Mouse (Mus musculus) right cerebral cortex, postnatal 10 days (tissue): Measurements from ENCODE around the gene Gm47841.
A peak's percentile ranks its signal among the peaks of the same experiment; 100 is the strongest.

Experiments
- DNase-seq, 2 experiments: peaks; one replicate each; pipeline ENCODE4 v3.0.0; 2021; ENCODE audit warnings: low spot score in 2 of 2

Gm47841 gene

DNA sequence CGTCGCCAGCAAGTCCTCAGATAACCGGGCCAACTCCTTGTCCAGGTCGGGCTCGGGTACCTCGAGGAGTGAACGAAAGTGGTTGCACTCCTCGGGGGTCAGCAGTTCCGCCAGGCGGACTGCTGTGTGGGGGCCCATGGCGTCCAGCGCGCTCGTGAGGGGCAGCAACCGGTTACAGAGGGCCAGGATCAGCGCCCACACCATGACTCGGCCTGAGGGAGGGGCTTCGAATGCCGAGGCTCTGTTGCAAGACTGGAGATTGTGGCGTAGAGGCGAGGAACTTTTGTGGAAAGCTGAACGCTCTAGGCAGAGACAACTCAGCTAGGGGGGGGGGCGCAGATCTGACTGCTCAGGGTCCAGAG is at the start of gene Gm47841:
TSS of gene Gm47841 (minus strand) at position 204 of the 362 bp plus-strand sequence.
- DNase-seq: no peak

DNA sequence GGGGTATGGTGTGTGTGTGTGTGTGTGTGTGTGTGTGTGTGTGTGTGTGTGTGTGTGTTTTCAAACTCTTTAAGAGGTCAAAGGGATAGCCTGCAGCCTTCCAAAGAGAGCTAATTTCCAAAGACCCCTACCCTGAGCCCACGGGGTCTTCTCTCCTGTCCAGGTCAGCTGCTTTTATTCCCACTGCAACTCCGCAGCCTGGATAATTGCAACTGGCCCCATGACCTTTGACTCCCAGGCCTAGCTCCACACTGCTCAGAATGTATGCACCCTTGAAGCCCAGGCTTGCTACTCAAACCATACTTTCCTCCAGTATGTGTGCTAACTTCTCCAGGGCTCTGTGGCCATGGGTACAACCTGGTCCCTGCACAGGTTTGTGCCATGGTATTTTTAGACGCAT is 48.2 kb upstream of the Gm47841 start:
- DNase-seq: no peak

DNA sequence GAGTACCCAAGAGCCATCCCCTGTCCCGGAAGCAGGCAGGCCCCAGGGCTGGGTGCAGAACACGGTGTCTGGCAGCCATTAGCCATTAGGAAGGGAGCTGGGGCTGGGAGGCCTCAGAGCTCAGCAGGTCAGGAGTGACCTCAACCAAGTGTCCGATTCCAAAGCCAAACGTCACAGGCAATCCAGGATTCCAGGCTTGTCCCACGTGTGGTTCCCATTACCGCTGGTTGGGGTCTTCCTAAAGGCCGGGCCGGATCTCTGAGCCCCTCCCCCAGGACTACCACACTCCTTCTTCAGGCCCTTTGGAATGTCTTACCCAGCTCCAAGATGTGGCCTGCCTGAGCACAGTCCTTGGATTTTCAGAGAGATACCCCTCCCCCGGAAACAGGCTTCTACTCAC is 47.8 kb upstream of the Gm47841 start:
- DNase-seq: no peak

DNA sequence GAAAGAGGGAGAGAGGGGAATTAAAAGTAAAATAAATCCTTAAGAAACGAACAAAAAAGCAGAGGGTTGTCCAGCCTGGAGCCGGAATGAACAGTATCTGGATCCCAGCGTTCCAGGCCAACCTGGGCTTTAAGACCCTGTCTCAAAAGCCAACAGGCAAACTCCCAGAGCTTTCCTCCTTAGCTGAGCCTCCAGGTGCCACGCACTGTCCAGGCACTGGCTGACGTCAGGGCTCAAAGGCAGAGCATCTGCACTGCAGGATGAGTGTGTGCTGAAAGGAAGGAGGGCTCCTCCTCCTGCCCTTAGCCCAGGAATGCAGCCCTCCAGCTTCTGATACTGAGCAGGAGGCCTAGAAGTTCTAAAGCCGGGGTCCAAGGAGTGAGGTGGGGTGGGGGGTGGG is 46.8 kb upstream of the Gm47841 start:
- no peak for DNase-seq

DNA sequence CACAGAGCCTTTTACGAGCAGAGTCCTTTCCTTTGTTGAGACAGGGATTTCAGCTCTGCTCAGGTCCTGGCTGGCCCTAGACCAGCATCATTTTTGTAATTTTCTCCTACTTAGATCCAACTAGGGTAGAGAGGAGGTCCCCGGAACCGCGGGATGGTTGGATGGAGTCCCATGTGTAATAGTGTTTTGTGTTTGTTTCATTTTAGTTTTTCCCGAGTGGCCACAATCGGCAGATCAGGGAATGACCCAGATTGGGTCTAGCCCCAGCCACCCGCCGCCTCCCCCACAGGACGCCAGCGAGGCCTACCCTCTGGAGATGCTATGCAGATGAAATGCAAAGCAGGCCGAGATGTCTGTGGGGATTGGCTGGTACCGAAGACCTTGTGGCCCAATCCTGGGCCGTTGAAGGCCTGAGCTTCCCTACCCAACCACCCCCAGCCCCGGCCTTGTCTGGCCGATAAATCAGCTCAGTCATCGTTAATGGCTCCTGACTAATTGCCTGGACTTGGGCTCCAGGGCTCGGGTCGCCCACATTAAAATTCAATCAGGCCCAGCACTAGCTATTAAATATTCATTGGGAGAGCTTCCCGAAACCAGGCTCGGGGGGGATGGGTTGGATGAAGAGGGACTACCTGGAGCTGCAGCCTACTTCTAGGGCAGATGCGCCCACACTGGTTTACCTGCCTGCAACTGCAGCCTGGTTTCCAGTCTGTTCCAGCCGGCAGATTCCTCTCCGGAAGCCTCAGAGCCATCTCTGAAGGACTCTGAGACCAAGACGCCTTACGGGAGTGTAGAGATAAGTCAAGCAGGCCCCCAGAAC is 45.8 kb upstream of the Gm47841 start:
- DNase-seq: peak; percentile 60 to 64

DNA sequence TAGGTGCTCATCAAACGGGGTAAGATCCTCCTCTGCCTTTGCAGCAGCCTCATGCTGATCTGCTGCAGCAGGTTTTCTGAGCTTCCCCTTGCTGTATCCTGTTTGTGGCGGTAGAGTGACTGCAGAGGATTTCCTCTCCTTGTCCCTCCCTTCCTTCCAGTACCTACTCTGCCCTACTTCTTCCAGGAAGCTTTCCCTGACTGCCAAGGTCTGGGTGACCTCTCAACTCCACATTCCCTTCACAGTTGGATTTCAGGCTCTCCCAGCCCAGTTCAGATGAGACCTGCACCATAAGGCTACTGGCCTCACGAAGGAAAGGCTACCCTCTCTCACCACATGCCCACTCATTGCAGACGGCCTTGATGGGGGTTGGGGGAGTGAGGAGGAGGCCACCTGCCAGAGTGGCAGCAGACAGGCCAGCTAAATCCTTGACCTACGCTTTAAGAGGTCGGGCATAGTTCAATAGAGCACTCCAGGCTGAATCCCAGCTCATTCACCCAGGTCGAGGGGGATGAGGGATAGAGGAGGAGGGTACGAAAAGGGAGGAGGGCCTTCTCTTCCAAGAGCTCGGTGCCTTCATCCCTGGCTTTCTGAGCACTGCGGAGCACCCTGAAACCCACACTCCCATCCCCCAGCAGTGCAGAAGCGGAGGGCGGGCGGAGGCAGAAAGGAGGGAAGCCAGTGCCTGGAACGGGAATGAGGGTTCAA is 45.1 kb upstream of the Gm47841 start:
- peak in 1 of 2 experiments; percentile 38 for DNase-seq

DNA sequence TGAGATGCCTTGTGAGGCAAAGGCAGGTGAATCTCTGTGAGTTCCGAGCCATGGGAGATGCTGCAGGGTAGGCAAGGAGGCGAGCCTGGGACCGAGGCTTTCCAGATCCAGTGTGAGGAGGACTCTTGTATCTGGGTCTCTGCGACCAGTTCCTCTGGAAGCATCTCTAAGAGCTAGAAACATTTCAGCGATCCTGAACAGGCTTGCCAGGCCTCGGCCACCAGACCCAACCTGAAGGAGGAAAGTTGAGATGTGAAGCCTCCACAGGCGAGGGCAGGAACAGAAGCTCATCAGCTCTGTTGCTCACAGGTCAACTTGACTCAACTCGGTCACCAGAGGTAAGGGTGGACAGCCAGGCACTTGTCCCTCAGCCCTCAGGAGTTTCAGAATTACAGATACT is 44.4 kb upstream of the Gm47841 start:
- no peak for DNase-seq

DNA sequence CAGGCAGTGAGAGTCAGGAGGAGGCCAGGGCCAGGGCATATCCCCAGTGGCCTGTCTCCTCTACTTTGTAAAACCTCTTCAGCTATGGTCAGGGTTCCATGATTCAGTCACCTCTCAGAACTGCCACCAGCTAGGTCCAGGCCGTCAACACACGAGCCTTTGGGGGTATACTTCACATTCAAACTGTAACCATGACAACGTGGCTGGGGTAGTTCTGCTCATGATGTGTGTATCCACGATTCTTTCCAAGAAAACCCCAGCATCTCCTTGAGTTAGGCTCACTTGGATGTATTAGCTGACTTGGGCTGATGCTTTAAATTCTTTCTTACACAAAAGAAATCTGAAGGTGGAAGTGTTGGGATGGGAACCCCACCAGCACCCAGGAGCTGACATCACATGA is 41.1 kb upstream of the Gm47841 start:
- peak in 1 of 2 experiments; percentile 59 for DNase-seq

DNA sequence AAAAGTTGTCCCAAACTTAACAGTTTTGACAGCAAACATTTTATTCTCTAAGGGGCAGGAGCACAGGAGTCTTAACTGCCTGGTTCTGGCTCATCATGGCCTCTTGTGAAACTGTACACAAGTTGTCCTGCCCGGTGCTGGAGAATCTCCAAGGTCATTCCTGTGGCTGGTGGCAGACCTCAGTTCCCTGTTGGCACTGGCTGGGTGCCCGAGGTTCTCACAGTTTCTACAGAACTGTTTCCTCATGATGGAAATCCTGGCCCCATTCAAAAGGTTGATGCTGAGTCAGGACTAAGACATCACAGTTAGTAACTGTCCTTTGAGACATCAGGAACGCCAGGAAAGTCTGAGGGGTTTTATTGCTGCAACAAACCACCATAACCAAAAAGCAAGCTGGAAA is 39.8 kb upstream of the Gm47841 start:
- peak in 1 of 2 experiments; percentile 54 for DNase-seq

DNA sequence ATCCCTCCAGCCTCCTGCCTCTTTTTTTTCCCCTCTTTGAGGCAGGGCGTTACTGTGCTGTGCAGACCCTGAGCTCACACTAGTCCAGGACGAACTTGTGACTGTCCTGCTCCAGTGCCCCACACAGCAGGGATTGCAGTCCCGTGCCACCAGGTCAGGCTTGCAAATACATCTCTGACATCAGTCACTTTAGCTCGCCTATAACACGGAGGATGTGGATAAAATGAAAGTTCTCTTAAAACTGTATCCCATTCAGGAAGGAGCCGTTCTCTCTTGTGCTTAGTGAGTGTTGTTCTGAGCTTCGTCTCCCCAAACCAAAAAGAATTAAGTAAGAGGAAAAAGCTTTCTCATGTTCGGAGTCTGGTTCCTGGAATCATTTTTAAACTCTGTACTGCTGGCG is 39.3 kb upstream of the Gm47841 start:
- no peak for DNase-seq

DNA sequence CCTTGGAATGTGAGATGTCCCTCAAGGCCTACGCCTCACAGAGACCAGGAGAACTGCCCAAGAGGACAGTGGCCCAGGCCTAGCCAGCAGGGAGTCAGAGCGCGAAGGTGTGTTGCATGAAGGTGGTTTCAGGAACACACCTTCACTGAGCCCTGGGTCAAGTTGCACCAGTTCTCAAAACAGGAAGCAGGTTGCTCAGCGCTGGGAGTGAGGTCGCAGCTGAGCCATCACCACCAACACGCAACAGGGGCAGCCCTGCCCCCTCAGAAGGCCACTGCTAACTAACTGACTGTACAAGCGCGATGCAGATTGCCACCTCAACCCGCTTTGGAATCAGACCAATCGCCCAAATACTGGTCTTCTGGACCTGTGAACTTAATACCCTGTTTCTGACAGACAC is 37.3 kb upstream of the Gm47841 start:
- DNase-seq: no peak

DNA sequence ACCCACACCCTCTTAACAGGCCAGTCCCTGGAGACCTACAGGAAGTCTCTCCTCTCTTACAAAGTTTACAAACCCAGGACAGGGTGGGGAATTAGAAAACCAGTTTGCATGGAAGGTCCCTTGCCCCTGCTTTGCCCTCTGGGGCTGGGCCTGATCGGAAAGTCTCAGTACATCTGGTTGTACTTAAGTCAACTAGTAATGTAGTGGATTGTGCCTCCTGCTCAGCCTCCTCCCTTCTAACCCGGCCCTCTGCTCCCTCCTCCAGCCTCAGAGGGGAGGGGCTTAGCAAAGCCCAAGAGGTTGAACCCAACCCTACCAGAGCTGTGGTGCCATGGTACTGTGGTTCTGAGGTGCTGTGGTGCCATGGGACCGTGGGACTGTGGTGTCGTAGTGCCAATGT is 35.0 kb upstream of the Gm47841 start:
- no peak for DNase-seq

DNA sequence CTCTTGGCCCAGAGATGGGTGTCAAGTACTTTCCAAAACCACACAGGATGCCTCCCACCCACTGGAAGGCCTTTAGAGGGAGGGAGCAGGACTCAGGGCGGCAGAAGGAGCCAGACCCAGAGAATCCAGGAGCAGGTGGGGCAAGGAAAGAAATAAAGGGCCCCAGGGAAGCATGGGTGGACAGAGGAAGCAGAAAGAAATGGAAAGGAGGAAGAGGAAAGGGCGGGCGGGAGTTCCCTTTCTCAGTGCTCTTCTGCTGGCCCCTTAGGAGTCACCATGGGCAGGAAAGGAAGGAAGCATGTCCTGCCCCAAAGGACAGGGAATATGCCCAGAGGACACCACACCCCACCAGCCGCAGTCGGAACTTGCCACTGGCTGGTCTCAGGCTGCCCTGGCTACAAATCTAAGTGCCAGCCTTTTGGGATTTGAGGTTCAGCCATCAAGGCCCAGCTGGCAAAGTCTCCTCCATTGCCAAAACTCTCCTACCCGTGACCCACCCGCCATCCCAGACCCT is 33.9 kb upstream of the Gm47841 start:
- DNase-seq: no peak

DNA sequence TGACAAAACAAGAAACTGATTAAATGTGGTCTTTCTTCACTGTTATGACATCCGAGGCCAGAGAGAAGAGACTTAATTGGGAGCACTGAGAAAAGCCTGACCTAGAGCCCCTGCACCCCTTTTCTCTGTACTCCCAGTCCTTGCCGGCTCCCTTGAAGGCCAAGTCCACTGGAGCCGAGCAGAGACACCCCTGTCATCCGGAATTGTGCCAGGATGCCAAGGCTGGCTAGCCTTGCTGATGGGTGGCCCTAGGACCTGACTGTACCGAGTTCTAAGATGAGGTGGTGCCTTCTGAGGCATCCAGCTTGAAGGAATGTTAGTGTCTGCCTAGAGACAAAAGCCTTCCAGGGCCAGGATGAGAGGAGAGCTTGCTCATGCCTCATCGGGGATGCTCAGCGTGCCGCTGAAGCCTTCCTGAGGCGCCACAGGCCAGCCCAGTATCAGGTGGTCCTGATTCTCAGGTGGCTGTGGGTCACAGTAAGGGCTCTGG is 32.9 kb upstream of the Gm47841 start:
- DNase-seq: no peak

DNA sequence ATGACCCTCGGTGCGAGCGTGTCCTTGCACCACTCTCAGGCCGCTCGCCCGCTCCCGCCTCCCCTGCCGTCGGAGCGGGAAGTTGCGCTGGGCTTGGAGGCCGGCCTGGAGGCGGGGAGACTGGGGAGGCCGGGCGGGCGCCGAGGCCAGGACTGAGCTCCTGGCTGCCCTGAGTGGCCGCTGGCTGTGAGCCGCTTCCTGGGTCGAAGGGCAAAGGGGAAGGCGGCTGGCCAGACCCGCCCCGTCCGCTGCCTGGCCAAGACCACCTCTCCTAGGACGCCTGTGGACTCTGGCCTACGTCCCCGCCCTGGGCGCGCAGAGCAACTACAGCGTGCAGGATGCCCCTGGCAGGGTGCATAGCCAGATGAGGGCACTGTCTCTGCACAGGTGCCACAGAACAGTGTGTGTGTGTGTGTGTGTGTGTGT is 31.5 kb upstream of the Gm47841 start:
- peak; percentile 75 to 76 for DNase-seq

DNA sequence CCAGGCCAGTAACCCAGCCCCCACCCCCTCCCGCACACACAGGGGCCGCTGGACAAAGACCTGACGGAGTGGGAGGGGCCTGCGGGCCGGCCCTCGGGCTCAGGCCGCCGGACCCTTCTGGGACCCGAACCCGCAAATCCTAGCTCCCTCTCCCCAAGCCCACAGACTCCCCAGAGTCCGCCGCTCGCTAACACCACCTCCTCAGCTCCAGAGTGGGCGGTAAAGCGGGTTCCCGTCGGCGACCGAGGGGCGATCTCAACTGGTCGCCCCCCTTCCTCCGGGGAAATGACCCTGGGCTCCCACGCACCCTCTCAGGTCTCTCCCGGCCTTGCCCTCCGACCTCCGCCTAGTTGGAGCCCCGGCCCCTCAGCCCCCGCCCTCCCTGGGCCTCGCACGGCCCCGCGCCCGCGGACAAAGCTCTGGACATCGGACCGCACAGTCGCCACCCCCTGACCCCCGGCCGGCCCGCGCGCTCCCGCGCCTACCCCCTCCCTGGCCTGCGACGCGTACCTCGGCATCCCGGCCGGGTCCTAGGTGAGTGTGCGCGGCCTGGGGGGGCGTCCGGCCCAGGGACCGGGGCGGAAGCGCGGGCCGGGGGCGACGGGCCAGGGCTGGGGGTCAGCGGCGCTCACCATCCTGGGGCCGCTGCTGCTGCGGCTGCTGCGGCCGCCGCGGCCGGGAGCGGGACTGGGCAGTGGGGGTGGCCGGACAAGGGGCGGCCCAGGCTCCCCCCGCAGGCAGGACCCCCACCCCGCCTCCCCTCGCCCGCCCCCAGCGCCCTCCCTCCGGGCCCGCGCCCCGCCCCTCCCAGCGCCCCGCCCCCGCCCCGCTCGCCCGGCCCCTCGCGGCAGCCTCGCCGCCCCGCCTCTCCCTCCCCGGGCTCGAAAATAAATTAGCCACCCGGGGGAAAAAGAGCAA is 30.9 kb upstream of the Gm47841 start, which contains the start of gene Fignl2:
TSS of gene Fignl2 (minus strand) at position 755 of the 918 bp plus-strand sequence.
- no peak for DNase-seq

DNA sequence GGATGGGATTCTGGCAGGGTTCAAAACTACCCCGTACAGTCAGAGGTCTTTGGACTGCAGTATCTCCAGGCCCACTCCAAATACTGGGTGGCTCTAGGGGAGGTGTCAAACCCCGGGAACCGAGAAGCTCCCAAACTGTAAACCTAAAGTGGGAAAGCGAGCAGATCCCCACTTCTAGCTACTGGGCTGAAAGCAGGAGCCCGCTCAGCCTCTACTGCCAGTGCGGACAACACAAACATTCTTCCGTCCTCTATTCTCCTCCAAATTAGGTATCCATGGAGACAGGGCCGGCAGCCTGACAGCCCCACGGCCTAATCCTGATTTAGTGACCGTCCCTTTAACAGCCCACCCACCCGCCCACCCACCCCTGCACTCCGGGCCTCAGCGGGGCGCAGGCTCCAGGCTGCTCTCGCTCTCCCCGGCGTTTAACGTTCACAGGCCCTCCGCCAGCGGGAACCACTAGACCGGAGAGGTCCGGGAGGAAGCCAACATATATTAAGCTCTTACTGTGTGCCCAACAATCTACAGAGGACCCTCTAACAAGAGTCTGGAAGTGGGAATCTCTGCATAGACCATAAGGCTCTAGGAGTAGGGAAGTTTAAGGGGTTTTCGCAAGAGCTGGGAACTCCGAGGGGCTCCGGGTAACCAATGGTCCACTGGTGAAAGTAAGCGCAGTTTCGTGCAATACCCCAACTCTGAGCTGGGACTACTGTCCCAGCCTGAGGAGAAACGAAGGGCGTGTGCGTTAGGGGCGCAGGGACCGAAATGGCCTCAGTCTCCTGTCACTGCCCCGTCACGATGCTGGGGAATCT is 30.0 kb upstream of the Gm47841 start:
- DNase-seq: peak in 1 of 2 experiments; percentile 46

DNA sequence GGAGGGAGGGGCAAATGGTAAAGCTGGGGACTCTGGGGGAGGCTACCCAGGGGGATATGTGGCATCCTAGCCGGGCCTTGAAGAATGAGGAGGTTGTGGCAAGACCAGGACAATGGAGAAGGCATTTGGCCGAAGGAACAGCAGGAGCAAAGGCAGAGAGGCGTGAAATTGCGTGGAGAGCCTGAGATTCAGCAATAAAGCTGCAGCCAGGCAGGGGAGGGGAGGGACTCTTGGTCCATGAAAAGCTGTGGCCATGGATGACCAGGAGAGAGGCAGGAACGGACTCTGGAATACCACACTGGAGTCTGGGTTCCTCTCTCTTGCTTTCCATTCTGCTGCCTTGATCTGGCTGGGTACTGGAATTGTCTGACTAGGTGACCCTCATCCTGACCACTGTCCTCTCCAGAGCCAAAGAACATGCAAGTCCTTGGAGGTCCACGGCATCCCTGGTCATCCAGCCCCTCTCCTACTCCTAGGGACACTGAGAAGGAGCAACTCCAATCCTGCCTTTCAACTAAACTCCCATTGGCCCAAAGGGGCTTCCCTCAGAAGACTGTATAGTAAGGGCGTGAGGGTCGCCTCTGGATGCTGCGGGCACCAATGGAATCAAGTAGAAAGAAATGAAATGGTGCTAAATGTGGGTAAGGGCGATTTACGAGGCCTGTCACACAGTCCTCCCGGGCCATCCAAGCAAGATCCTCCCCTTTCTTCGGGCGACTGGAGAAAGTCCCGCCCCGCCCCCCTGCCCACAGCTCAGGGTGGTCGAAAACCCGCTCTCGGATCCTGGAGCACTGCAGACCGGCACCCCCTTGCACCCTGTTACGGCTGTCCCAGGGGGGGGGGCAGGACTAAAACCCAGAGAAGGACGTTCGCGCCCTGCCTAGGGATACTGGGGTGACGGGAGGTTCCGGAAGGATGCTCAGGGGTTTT is 29.1 kb upstream of the Gm47841 start:
- DNase-seq: no peak

DNA sequence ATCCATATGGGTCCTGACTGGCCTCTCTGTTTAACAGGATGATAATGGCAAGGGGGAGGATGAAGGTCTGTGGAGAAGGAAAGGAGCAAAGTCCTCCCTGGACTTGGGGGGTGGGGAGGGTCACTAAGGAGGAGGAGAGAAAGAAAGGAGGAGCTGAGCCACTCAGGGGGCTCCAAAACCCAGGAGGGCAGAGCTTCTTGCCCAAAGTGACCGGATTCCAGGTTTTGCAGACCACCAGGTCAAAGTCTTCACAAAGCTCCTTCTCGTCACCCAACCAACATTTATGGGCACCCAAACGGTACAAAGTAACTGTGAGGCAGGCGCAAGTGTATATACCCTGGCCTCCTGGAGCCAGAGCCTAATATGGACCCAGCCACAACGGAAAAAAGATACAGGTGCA is 28.5 kb upstream of the Gm47841 start:
- DNase-seq: no peak

DNA sequence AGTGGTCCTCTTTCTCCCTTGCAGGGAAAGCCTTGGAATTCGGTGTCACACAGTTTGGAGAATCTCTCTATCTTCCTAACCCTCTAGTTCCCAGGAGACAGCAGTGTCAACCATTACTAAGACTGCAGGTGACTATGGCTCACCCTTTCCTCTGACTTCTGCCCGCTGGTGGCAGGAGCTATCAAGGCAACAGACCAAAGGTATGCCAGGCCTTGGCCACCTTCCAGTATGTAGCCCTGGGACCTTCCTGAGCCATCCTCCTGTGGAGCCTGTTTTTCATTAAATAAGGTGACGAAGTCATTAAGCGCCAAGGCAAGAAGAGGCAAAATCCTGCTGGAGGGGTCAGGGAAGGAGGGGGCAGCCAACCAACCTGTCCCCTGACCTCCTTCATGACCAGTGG is 28.0 kb upstream of the Gm47841 start:
- no peak for DNase-seq
